Mouse (Mus musculus) cortical plate, adult 2 months (tissue): ENCODE data around the gene Emc8.
A peak's percentile ranks its signal among the peaks of the same experiment; 100 is the strongest.

Experiments used
- CTCF ChIP-seq: fragments of 200-500 bp; IDR thresholded peaks from 2 replicates; pipeline ENCODE4 v1.5.1; 2011; ENCODE audit warnings: mild to moderate bottlenecking, control low read depth, low read length; ENCODE audit not compliant: insufficient read depth; ENCODE audit errors: extremely low read depth
- POLR2A ChIP-seq: fragments of 200-500 bp; IDR thresholded peaks from 2 replicates; pipeline ENCODE4 v1.6.1; 2011; ENCODE audit warnings: mild to moderate bottlenecking, low read length, control low read depth; ENCODE audit not compliant: insufficient read depth; ENCODE audit errors: extremely low read depth

GRCm38 (mm10) chr8:120618110-120618509 is 50.3 kb downstream of the Emc8 start:
- no peak for TF ChIP-seq POLR2A
- peak; percentile 71 for TF ChIP-seq CTCF
